Mouse (Mus musculus) common myeloid progenitor, adult 5-6 weeks (primary cell): ENCODE measurements at regions not wholly inside any gene's neighbourhood (a gene's known extent, or its start where the extent isn't known, plus 50 kb on each side); places are given as distances from the start of the nearest gene placed in this dataset.

ENCODE experiments used
- ATAC-seq: replicated peaks from 2 replicates; pipeline ENCODE4 v1.8.0; 2016; ENCODE audit warnings: low read depth, mild to moderate bottlenecking, moderate TSS enrichment, inconsistent platforms; ENCODE audit not compliant: poor library complexity, severe bottlenecking

GRCm38 (mm10) chr4:55779581-55779980 is 247.3 kb upstream of the Klf4 start:
- no peak for ATAC-seq

DNA sequence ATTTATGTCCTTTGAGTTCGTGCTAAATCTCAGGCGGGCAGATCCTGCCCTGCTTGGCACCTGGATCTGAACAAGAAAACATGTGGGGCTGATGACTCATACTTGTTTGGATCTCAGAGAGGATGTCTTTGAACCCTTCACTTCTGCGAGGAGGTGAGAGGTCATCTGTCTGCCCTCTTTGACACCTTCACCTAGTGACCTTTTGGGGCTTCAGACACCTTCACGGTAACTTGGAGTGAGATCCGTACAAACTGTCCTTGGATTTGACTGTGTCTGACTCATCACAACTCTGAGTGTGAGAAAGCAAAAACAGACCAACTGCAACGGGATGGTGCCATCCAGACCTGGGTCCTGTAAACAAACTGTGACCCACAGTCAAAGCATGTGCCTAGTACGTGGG is 243.6 kb upstream of the Klf4 start:
- no peak for ATAC-seq

- ATAC-seq: no peak
Measured at GRCm38 (mm10) chr4:55774571-55774970, 242.3 kb upstream of the Klf4 start.

- ATAC-seq: no peak
Measured at GRCm38 (mm10) chr4:55769656-55770055, 237.4 kb upstream of the Klf4 start.

GRCm38 (mm10) chr4:55768325-55768724 is 236.1 kb upstream of the Klf4 start:
- ATAC-seq: no peak

DNA sequence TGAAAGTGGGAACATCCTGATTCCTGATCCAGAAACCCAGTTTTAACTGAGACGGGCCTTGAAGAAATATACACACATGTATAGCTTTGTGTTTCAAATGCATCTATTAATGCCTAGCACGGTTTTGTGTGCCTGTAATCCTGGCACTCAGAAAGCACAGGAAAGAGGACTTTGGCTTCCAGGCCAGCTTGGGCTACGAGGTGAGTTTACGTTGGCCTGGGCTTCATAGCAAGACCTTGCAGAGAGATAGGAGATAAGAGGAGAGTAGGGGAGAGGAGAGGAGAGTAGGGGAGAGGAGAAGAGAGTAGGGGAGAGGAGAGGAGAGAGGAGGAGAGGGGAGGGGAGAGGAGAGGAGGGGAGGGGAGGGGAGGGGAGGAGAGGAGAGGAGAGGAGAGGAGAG is 234.9 kb upstream of the Klf4 start:
- no peak for ATAC-seq

GRCm38 (mm10) chr4:55765780-55766179 is 233.5 kb upstream of the Klf4 start:
- ATAC-seq: no peak

DNA sequence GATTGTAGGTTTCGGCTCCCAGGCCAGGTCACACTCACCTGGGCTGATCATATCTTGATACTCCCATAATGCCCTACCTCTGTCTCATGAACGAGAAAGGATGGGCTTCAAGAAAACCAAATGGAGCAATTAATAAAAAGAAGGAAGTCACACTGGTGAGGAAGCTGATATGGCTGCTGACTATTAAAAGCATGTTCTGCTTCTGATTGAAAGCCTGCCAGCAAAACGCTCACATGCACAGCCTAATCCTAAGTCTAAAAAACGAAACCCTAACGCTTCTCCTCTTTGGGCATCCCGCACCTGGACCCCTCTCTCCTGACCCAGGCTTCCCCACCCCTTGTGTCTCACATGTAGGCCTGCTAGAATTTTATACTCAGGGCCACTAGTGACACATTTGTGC is 230.8 kb upstream of the Klf4 start:
- peak; percentile 50 for ATAC-seq

- no peak for ATAC-seq
Measured at GRCm38 (mm10) chr4:55762389-55762788, 230.1 kb upstream of the Klf4 start.

DNA sequence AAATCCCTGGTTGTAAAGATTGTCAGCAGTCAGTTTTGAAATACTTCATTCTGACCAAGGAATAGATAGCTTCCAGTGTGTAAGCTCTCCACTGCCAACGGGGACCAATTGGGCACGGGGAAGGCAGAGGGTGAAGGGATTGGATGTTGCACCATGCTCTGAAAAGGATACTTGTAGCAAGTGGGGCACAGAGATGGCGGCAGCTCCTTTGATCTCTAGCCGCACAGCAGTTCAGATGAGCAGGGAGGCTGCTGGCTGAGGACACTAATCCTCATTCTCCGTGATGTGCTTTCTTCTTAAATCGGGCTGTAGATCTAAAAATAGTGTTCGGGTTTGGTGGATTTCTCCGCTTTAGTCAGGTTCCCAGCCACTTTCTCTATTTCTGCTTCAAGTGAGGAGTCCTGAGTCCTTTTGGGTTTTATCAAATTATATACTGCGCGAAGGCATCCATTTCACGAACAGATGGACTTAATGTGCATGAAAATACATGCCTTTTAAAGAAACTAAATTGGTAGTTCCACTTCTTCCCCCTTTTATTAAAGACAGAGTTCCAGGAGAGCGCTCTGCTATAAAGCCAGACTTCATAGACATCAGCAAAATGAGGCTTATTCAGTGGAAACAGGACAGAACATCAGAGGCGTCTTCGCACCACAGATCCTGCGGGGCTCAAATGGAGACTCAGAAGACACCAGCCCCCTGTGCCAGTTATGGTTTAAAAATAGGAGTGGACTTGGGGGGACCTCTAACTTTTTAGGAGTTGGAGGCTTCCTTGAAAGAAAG is 225.1 kb upstream of the Klf4 start:
- ATAC-seq: no peak

- no peak for ATAC-seq
Measured at GRCm38 (mm10) chr4:55749949-55750600, 217.8 kb upstream of the Klf4 start.

- peak; percentile 71 for ATAC-seq
Measured at GRCm38 (mm10) chr4:55741355-55741754, 209.1 kb upstream of the Klf4 start.

DNA sequence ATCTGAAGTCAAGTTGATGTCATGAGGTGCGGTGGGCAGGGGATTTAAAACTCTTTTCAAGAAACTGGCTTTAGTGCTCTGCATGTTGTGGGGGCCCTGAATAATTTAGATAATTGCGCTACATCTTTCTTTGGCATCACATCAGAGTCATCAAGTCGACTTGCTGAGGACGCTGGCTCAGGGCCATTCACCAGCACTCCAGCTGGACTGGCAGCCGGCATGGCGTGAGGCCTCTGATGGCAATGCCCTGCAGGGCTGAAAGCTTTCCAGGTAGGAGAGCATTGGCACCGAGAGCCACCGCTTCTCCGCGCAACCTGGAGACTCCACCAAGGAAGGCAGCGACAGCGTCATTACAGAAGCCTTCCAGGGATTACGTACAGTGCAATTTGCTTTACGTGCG is 207.8 kb upstream of the Klf4 start:
- ATAC-seq: no peak

DNA sequence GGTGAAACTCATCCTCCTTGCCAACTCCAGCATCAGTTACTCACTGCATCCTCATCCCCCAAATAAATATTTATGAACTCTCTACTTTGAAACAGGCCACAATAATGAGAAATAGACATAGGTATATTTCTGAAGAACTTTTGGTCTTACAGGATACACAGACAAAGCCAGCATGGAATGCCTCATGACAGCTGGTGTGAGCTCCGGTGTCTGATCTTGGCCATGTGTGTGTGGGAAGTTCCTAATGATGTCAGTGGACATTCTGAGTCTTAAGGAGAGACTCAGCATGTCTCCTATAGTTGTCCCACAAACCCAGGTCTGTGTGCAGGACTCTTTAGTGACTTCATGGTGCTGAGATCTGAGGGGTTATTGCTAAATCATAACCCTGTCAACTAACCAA is 206.4 kb upstream of the Klf4 start:
- ATAC-seq: no peak

- ATAC-seq: no peak
Measured at GRCm38 (mm10) chr4:55735453-55735852, 203.2 kb upstream of the Klf4 start.

- no peak for ATAC-seq
Measured at GRCm38 (mm10) chr4:55734331-55734730, 202.1 kb upstream of the Klf4 start.

GRCm38 (mm10) chr4:55733223-55733622 is 201.0 kb upstream of the Klf4 start:
- no peak for ATAC-seq

- ATAC-seq: no peak
Measured at GRCm38 (mm10) chr4:55732006-55732405, 199.7 kb upstream of the Klf4 start.

DNA sequence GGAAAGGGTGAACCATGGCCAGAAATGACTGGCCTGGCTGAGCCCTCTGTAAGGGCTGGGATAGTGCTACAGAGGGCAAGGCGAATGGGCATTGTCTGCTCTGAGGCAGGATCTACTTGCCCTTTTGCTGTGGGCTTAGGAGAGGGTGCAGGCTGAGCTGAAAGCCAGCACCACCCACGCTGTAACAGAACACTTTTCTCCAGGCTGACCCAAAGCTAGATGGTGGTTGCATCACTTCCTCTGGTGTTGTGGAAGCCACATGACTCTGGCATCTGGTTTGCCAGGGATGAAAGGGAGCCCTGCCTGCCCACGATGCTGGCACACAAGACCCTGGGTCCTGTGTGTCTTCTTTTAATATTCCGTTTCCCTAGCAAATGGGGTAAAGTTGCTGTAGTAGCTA is 198.0 kb upstream of the Klf4 start:
- 0 out of 2 replicates have a peak, but pooled peaks have one; percentile 39 for ATAC-seq

DNA sequence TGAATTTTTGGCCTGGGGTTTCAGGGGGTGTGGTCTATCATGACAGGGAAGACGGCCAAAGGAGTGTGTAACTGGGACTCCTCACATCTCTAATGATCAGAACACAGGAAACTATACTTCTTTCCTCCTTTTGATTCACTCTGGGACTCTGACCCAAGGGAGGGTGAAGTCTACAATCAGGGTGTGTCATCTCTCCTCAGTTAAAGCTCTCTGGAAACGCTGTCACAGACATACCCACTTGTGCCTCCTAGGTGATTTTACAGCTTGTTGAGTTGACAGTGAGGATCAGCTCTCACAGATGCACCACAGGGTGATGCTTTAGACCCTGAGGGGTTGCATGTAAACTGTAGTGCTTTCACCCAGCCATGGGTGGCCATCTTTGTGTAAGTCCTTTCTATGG is 194.9 kb upstream of the Klf4 start:
- no peak for ATAC-seq

- ATAC-seq: no peak
Measured at GRCm38 (mm10) chr4:55726081-55726480, 193.8 kb upstream of the Klf4 start.

- no peak for ATAC-seq
Measured at GRCm38 (mm10) chr4:55724286-55724685, 192.0 kb upstream of the Klf4 start.
